Mouse (Mus musculus) heart, embryonic 10.5 days (tissue): Measurements from ENCODE around the gene Tmem150b. TPM values are rescaled to one million over a fixed set of nuclear protein-coding genes. Genes with fewer than 3 reads are reported as not detected.

Experiments
- DNase-seq: peaks from one replicate; pipeline ENCODE4 v3.0.0-alpha.2; 2017; ENCODE audit warnings: low spot score
- H3K27ac ChIP-seq: fragments of 300-500 bp; sonication (generic); 2 replicates; pipeline ENCODE4 v1.5.1; 2016; ENCODE audit warnings: mild to moderate bottlenecking
- H3K27me3 ChIP-seq: fragments of 300-500 bp; sonication (generic); 2 replicates; pipeline ENCODE4 v1.6.1; 2016; ENCODE audit warnings: mild to moderate bottlenecking; ENCODE audit not compliant: poor library complexity, insufficient read depth, severe bottlenecking
- H3K36me3 ChIP-seq: fragments of 300-500 bp; sonication (generic); 2 replicates; pipeline ENCODE4 v1.6.1; 2016; ENCODE audit warnings: mild to moderate bottlenecking, moderate library complexity
- H3K4me1 ChIP-seq: fragments of 300-500 bp; sonication (generic); 2 replicates; pipeline ENCODE4 v1.6.1; 2016; ENCODE audit warnings: mild to moderate bottlenecking
- H3K4me3 ChIP-seq: fragments of 300-500 bp; sonication (generic); 2 replicates; pipeline ENCODE4 v1.5.1; 2016; ENCODE audit warnings: mild to moderate bottlenecking, moderate library complexity
- H3K9me3 ChIP-seq: fragments of 300-500 bp; sonication (generic); 2 replicates; pipeline ENCODE4 v1.6.1; 2016; ENCODE audit warnings: mild to moderate bottlenecking, moderate library complexity
- WGBS: fragments of 180-500 bp; shearing (Covaris S2); methylation state at CpG from one replicate; pipeline ENCODE4 v1.1.7; 2016; 5-methylcytosine and 5-hydroxymethylcytosine counted together
- polyA plus RNA-seq: library from polyadenylated mRNA; unstranded; fragments of >200 nt; fragmentation: Nextera tagmentation; extraction: Ambion mirVana; gene quantifications from 2 replicates; pipeline ENCODE4 v1.2.1, GENCODE M21; 2016

Tmem150b gene
- polyA plus RNA-seq, 1 experiment from 2014 or later = not detected

- peak overlapping the region; percentile 10; the same call in 1 of the 2 replicates for H3K4me3 ChIP-seq
- no peak for DNase-seq
- H3K4me1 ChIP-seq = peaks cover 46% of the 10 kb centered on the region
- 0 out of 2 replicates have a peak overlapping the region, but pooled peaks have one; percentile 94 for H3K27ac ChIP-seq
- H3K27me3 ChIP-seq = no peaks in the 10 kb centered on the region
- peaks cover 47% of the 10 kb centered on the region for H3K36me3 ChIP-seq
- 49% methylated on average over 2 of the region's 2 CpGs for WGBS
- no peaks in the 10 kb centered on the region for H3K9me3 ChIP-seq
These were observed 18.3 kb upstream of the Tmem150b start for GRCm38 (mm10) chr7:4743354-4743753.

- H3K27me3 ChIP-seq = no peaks in the 10 kb centered on the region
- H3K9me3 ChIP-seq = no peaks in the 10 kb centered on the region
- H3K4me3 ChIP-seq = peak overlapping the region; percentile 67; the same call in 1 of the 2 replicates
- peaks cover 47% of the 10 kb centered on the region for H3K36me3 ChIP-seq
- H3K4me1 ChIP-seq = peaks cover 46% of the 10 kb centered on the region
- WGBS = 83% methylated on average over 6 of the region's 6 CpGs
- DNase-seq = no peak
- peak overlapping the region; percentile 94; the same call in 1 of the 2 replicates for H3K27ac ChIP-seq
These were observed 17.4 kb upstream of the Tmem150b start for GRCm38 (mm10) chr7:4742482-4742819.

GRCm38 (mm10) chr7:4741672-4742481 is 16.8 kb upstream of the Tmem150b start:
- peaks cover 46% of the 10 kb centered on the region for H3K36me3 ChIP-seq
- no peak for DNase-seq
- H3K4me3 ChIP-seq = peak overlapping the region; percentile 67
- H3K27me3 ChIP-seq = no peaks in the 10 kb centered on the region
- 84% methylated on average over 21 of the region's 21 CpGs for WGBS
- peak overlapping the region; percentile 94 for H3K27ac ChIP-seq
- H3K9me3 ChIP-seq = no peaks in the 10 kb centered on the region
- H3K4me1 ChIP-seq = peaks cover 44% of the 10 kb centered on the region

GRCm38 (mm10) chr7:4741151-4741550 is 16.1 kb upstream of the Tmem150b start:
- peak; percentile 89 for DNase-seq
- H3K9me3 ChIP-seq = no peaks in the 10 kb centered on the region
- peaks cover 39% of the 10 kb centered on the region for H3K36me3 ChIP-seq
- H3K4me3 ChIP-seq = peak overlapping the region; percentile 67
- peaks cover 38% of the 10 kb centered on the region for H3K4me1 ChIP-seq
- H3K27me3 ChIP-seq = no peaks in the 10 kb centered on the region
- WGBS = 4% methylated on average over 4 of the region's 4 CpGs
- peak overlapping the region; percentile 94 for H3K27ac ChIP-seq

GRCm38 (mm10) chr7:4740309-4740727 is 15.3 kb upstream of the Tmem150b start:
- no peak for DNase-seq
- peak overlapping the region; percentile 94 for H3K27ac ChIP-seq
- peaks cover 33% of the 10 kb centered on the region for H3K4me1 ChIP-seq
- no peaks in the 10 kb centered on the region for H3K9me3 ChIP-seq
- WGBS = 2% methylated on average over 14 of the region's 14 CpGs
- peaks cover 31% of the 10 kb centered on the region for H3K36me3 ChIP-seq
- peak overlapping the region; percentile 67 for H3K4me3 ChIP-seq
- H3K27me3 ChIP-seq = no peaks in the 10 kb centered on the region

- WGBS = under 1% methylated on average over 36 of the region's 44 CpGs
- DNase-seq = peak; percentile 100
- H3K9me3 ChIP-seq = no peaks in the 10 kb centered on the region
- H3K36me3 ChIP-seq = peaks cover 27% of the 10 kb centered on the region
- H3K27me3 ChIP-seq = no peaks in the 10 kb centered on the region
- peak within 1 kb of the TSS; percentile 94 for H3K27ac ChIP-seq
- peaks cover 33% of the 10 kb centered on the region for H3K4me1 ChIP-seq
- H3K4me3 ChIP-seq = peak within 1 kb of the TSS; percentile 67
These were observed 14.7 kb upstream of the Tmem150b start, which contains the start of gene Kmt5c for GRCm38 (mm10) chr7:4739544-4740275. Kmt5c (plus strand) TSS chr7:4740115.

GRCm38 (mm10) chr7:4739041-4739543 is 14.0 kb upstream of the Tmem150b start:
- no peaks in the 10 kb centered on the region for H3K9me3 ChIP-seq
- WGBS = 56% methylated on average over 10 of the region's 10 CpGs
- H3K36me3 ChIP-seq = peaks cover 21% of the 10 kb centered on the region
- no peak for DNase-seq
- no peaks in the 10 kb centered on the region for H3K27me3 ChIP-seq
- peak overlapping the region; percentile 67 for H3K4me3 ChIP-seq
- H3K27ac ChIP-seq = peak overlapping the region; percentile 78
- peaks cover 30% of the 10 kb centered on the region for H3K4me1 ChIP-seq

GRCm38 (mm10) chr7:4732968-4733392 is 7.9 kb upstream of the Tmem150b start:
- Histone ChIP-seq H3K4me1 (no peaks in the 10 kb centered on the region), H3K27ac (no peak overlapping the region), H3K27me3 (no peaks in the 10 kb centered on the region), H3K36me3 (no peaks in the 10 kb centered on the region), H3K9me3 (no peaks in the 10 kb centered on the region), H3K4me3 (no peak overlapping the region)
- no peak for DNase-seq
- 54% methylated on average over 6 of the region's 6 CpGs for WGBS

- 73% methylated on average over 5 of the region's 5 CpGs for WGBS
- no peaks in the 10 kb centered on the region for H3K9me3 ChIP-seq
- no peak overlapping the region for H3K4me3 ChIP-seq
- no peaks in the 10 kb centered on the region for H3K4me1 ChIP-seq
- no peaks in the 10 kb centered on the region for H3K27me3 ChIP-seq
- no peak overlapping the region for H3K27ac ChIP-seq
- DNase-seq = no peak
- no peaks in the 10 kb centered on the region for H3K36me3 ChIP-seq
These were observed 6.0 kb upstream of the Tmem150b start for GRCm38 (mm10) chr7:4731090-4731489.

- DNase-seq = no peak
- Histone ChIP-seq H3K9me3 (no peaks in the 10 kb centered on the region), H3K27ac (no peak overlapping the region), H3K4me1 (no peaks in the 10 kb centered on the region), H3K4me3 (no peak overlapping the region), H3K36me3 (no peaks in the 10 kb centered on the region), H3K27me3 (peaks cover 5% of the 10 kb centered on the region; the same call in 1 of the 2 replicates)
- WGBS = 62% methylated on average over 3 of the region's 3 CpGs
These were observed 690 bp downstream of the Tmem150b start for GRCm38 (mm10) chr7:4724359-4724758.

- no peak for DNase-seq
- no peak overlapping the region for H3K27ac ChIP-seq
- 36% methylated on average over 12 of the region's 12 CpGs for WGBS
- no peaks in the 10 kb centered on the region for H3K4me1 ChIP-seq
- H3K4me3 ChIP-seq = peak overlapping the region; percentile 43
- no peaks in the 10 kb centered on the region for H3K9me3 ChIP-seq
- H3K36me3 ChIP-seq = no peaks in the 10 kb centered on the region
- peaks cover 5% of the 10 kb centered on the region; the same call in 1 of the 2 replicates for H3K27me3 ChIP-seq
These were observed 1.5 kb downstream of the Tmem150b start for GRCm38 (mm10) chr7:4723508-4723907.

GRCm38 (mm10) chr7:4719276-4719675 is 5.8 kb downstream of the Tmem150b start:
- no peaks in the 10 kb centered on the region for H3K27me3 ChIP-seq

GRCm38 (mm10) chr7:4716955-4717354 is 8.1 kb downstream of the Tmem150b start:
- Histone ChIP-seq H3K27ac (no peak overlapping the region), H3K4me3 (no peak overlapping the region), H3K27me3 (no peaks in the 10 kb centered on the region), H3K9me3 (no peaks in the 10 kb centered on the region), H3K36me3 (peaks cover 44% of the 10 kb centered on the region), H3K4me1 (no peaks in the 10 kb centered on the region)
- 67% methylated on average over 6 of the region's 6 CpGs for WGBS
- DNase-seq = no peak

More at GRCm38 (mm10) chr7:4719276-4719675, 5.8 kb downstream of the Tmem150b start:
- Histone ChIP-seq H3K27ac (no peak overlapping the region), H3K4me3 (no peak overlapping the region), H3K9me3 (no peaks in the 10 kb centered on the region), H3K4me1 (no peaks in the 10 kb centered on the region), H3K36me3 (peaks cover 24% of the 10 kb centered on the region)
- 88% methylated on average over 3 of the region's 3 CpGs for WGBS
- no peak for DNase-seq
